Mouse (Mus musculus) lung, adult 2 months (tissue): ENCODE measurements around the gene Fam89a.

ENCODE experiments used
- CTCF ChIP-seq: fragments of 200-500 bp; IDR thresholded peaks from 2 replicates; pipeline ENCODE4 v1.5.1; 2011; ENCODE audit warnings: mild to moderate bottlenecking, low read length, control low read depth; ENCODE audit not compliant: insufficient read depth
- POLR2A ChIP-seq: fragments of 200-500 bp; IDR thresholded peaks from 2 replicates; pipeline ENCODE4 v1.6.1; 2011; ENCODE audit warnings: low read depth, mild to moderate bottlenecking, control low read depth, low read length, borderline replicate concordance; ENCODE audit errors: extremely low read depth

GRCm38 (mm10) chr8:124755481-124755880 lies 3.8 kb upstream of the Fam89a start:
- TF ChIP-seq CTCF, result no peak
- no peak for TF ChIP-seq POLR2A
